Mouse (Mus musculus) hindbrain, embryonic 14.5 days (tissue): ENCODE data around the gene Mcm3ap. TPM values are rescaled to one million over a fixed set of nuclear protein-coding genes. Genes with fewer than 3 reads are reported as not detected.

Experiments used
- ATAC-seq: fragments of 200-750 bp; cut with Nextera tagmentation; 2 replicates; pipeline ENCODE4 v1.8.0; 2017; ENCODE audit warnings: moderate number of reproducible peaks, mild to moderate bottlenecking, moderate TSS enrichment, moderate library complexity; ENCODE audit not compliant: low FRiP score
- DNase-seq: peaks from one replicate; pipeline ENCODE4 v3.0.0-alpha.2; 2015; ENCODE audit warnings: low spot score
- H3K27ac ChIP-seq: fragments of 300-500 bp; sonication (generic); 2 replicates; pipeline ENCODE4 v1.5.1; 2014; ENCODE audit warnings: mild to moderate bottlenecking, moderate library complexity
- H3K27me3 ChIP-seq: fragments of 300-500 bp; sonication (generic); 2 replicates; pipeline ENCODE4 v1.6.1; 2014; ENCODE audit warnings: mild to moderate bottlenecking, low read length, mixed read lengths; ENCODE audit not compliant: control insufficient read depth, insufficient read depth
- H3K36me3 ChIP-seq: fragments of 300-500 bp; sonication (generic); replicated peaks from 2 replicates; pipeline ENCODE4 v1.6.1; 2014; ENCODE audit not compliant: control insufficient read depth, insufficient read depth
- H3K4me1 ChIP-seq: fragments of 300-500 bp; sonication (generic); replicated peaks from 2 replicates; pipeline ENCODE4 v1.6.1; 2014; ENCODE audit warnings: antibody characterized with exemption, low read length, mixed read lengths; ENCODE audit not compliant: control insufficient read depth, insufficient read depth
- H3K4me2 ChIP-seq: fragments of 300-500 bp; sonication (generic); replicated peaks from 2 replicates; pipeline ENCODE4 v1.6.1; 2014; ENCODE audit warnings: mild to moderate bottlenecking, moderate library complexity
- H3K4me3 ChIP-seq: fragments of 300-500 bp; sonication (generic); replicated peaks from 2 replicates; pipeline ENCODE4 v1.5.1; 2014; ENCODE audit warnings: mild to moderate bottlenecking, low read length
- H3K9ac ChIP-seq: fragments of 300-500 bp; sonication (generic); 2 replicates; pipeline ENCODE4 v1.6.1; 2014
- H3K9me3 ChIP-seq: fragments of 300-500 bp; sonication (generic); 2 replicates; pipeline ENCODE4 v1.6.1; 2016; ENCODE audit warnings: low read length; ENCODE audit not compliant: control insufficient read depth
- WGBS: fragments of 180-500 bp; shearing (Covaris S2); extraction: QIAGEN DNeasy Blood & Tissue Kit; methylation state at CpG from one replicate; pipeline ENCODE4 v1.1.7; 2014; 5-methylcytosine and 5-hydroxymethylcytosine counted together
- polyA plus RNA-seq: library from polyadenylated mRNA; unstranded; fragments of >200 nt; fragmentation: Nextera tagmentation; extraction: Ambion mirVana; gene quantifications from 2 replicates; pipeline ENCODE4 v1.2.1, GENCODE M21; 2014

The Mcm3ap gene
- polyA plus RNA-seq, 1 experiment from 2014 or later, result 67.4 TPM

GRCm38 (mm10) chr10:76486302-76486701 is 17.6 kb downstream of the Mcm3ap start:
- Histone ChIP-seq H3K4me3 (no peak overlapping the region), H3K27me3 (no peaks in the 10 kb centered on the region), H3K4me2 (no peak overlapping the region), H3K9me3 (no peaks in the 10 kb centered on the region), H3K4me1 (no peaks in the 10 kb centered on the region), H3K27ac (no peak overlapping the region), H3K9ac (no peak overlapping the region), H3K36me3 (peaks cover 100% of the 10 kb centered on the region)
- no peak for ATAC-seq
- DNase-seq, result no peak
- 100% methylated on average over 2 of the region's 2 CpGs for WGBS

- Histone ChIP-seq H3K4me2 (no peak overlapping the region), H3K9ac (no peak overlapping the region), H3K27me3 (no peaks in the 10 kb centered on the region), H3K36me3 (peaks cover 97% of the 10 kb centered on the region), H3K4me1 (no peaks in the 10 kb centered on the region), H3K4me3 (no peak overlapping the region), H3K9me3 (no peaks in the 10 kb centered on the region), H3K27ac (no peak overlapping the region)
- DNase-seq (no peak), ATAC-seq (no peak)
- WGBS, result 96% methylated on average over 8 of the region's 8 CpGs
Measured at GRCm38 (mm10) chr10:76488265-76488664, 19.5 kb downstream of the Mcm3ap start.

- Histone ChIP-seq H3K27me3 (no peaks in the 10 kb centered on the region), H3K4me3 (no peak overlapping the region), H3K36me3 (peaks cover 97% of the 10 kb centered on the region), H3K4me1 (no peaks in the 10 kb centered on the region), H3K4me2 (no peak overlapping the region), H3K9ac (no peak overlapping the region), H3K27ac (no peak overlapping the region), H3K9me3 (no peaks in the 10 kb centered on the region)
- ATAC-seq, result no peak
- WGBS, result 96% methylated on average over 15 of the region's 15 CpGs
- no peak for DNase-seq
Measured at GRCm38 (mm10) chr10:76489205-76489604, 20.5 kb downstream of the Mcm3ap start.

- Histone ChIP-seq H3K9me3 (no peaks in the 10 kb centered on the region), H3K27ac (no peak overlapping the region), H3K4me2 (no peak overlapping the region), H3K9ac (no peak overlapping the region), H3K4me1 (no peaks in the 10 kb centered on the region), H3K36me3 (peaks cover 92% of the 10 kb centered on the region), H3K27me3 (no peaks in the 10 kb centered on the region), H3K4me3 (no peak overlapping the region)
- DNase-seq, result no peak
- 78% methylated on average over 1 of the region's 1 CpGs for WGBS
- no peak for ATAC-seq
Measured at GRCm38 (mm10) chr10:76493527-76493926, 24.8 kb downstream of the Mcm3ap start.

- DNase-seq (no peak), ATAC-seq (no peak)
- Histone ChIP-seq H3K4me3 (no peak overlapping the region), H3K27ac (no peak overlapping the region), H3K4me2 (no peak overlapping the region), H3K4me1 (no peaks in the 10 kb centered on the region), H3K9me3 (no peaks in the 10 kb centered on the region), H3K36me3 (peaks cover 92% of the 10 kb centered on the region), H3K9ac (no peak overlapping the region), H3K27me3 (no peaks in the 10 kb centered on the region)
- WGBS, result 94% methylated on average over 6 of the region's 6 CpGs
Measured at GRCm38 (mm10) chr10:76495501-76495900, 26.8 kb downstream of the Mcm3ap start.

- WGBS, result 96% methylated on average over 7 of the region's 7 CpGs
- H3K4me3 ChIP-seq, result no peak overlapping the region
- H3K4me2 ChIP-seq, result no peak overlapping the region
- H3K27me3 ChIP-seq, result no peaks in the 10 kb centered on the region
- no peak overlapping the region for H3K9ac ChIP-seq
- no peak for DNase-seq
- no peak overlapping the region for H3K27ac ChIP-seq
- peaks cover 92% of the 10 kb centered on the region for H3K36me3 ChIP-seq
- no peaks in the 10 kb centered on the region for H3K4me1 ChIP-seq
- ATAC-seq, result no peak
- H3K9me3 ChIP-seq, result no peaks in the 10 kb centered on the region
Measured at GRCm38 (mm10) chr10:76496366-76496765, 27.6 kb downstream of the Mcm3ap start.

- no peak for DNase-seq
- H3K27ac ChIP-seq, result no peak overlapping the region
- H3K4me1 ChIP-seq, result no peaks in the 10 kb centered on the region
- peaks cover 95% of the 10 kb centered on the region for H3K36me3 ChIP-seq
- no peak overlapping the region for H3K4me2 ChIP-seq
- ATAC-seq, result no peak
- no peaks in the 10 kb centered on the region for H3K9me3 ChIP-seq
- no peaks in the 10 kb centered on the region for H3K27me3 ChIP-seq
- H3K4me3 ChIP-seq, result no peak overlapping the region
- no peak overlapping the region for H3K9ac ChIP-seq
- 95% methylated on average over 4 of the region's 4 CpGs for WGBS
Measured at GRCm38 (mm10) chr10:76497522-76497921, 28.8 kb downstream of the Mcm3ap start.

- Histone ChIP-seq H3K27me3 (no peaks in the 10 kb centered on the region), H3K4me2 (no peak overlapping the region), H3K9me3 (no peaks in the 10 kb centered on the region), H3K9ac (no peak overlapping the region), H3K36me3 (peaks cover 94% of the 10 kb centered on the region), H3K27ac (no peak overlapping the region), H3K4me1 (no peaks in the 10 kb centered on the region), H3K4me3 (no peak overlapping the region)
- ATAC-seq, result no peak
- DNase-seq, result no peak
- WGBS, result 90% methylated on average over 11 of the region's 11 CpGs
Measured at GRCm38 (mm10) chr10:76504271-76504943, 35.7 kb downstream of the Mcm3ap start.

- H3K4me2 ChIP-seq, result no peak overlapping the region
- no peak overlapping the region for H3K9ac ChIP-seq
- no peaks in the 10 kb centered on the region for H3K27me3 ChIP-seq
- H3K9me3 ChIP-seq, result no peaks in the 10 kb centered on the region
- WGBS, result 97% methylated on average over 7 of the region's 7 CpGs
- ATAC-seq, result no peak
- peaks cover 86% of the 10 kb centered on the region for H3K36me3 ChIP-seq
- H3K4me3 ChIP-seq, result no peak overlapping the region
- no peak overlapping the region for H3K27ac ChIP-seq
- DNase-seq, result no peak
- no peaks in the 10 kb centered on the region for H3K4me1 ChIP-seq
Measured at GRCm38 (mm10) chr10:76505865-76506264, 37.1 kb downstream of the Mcm3ap start.
